18 mouse cellular contexts compared by ENCODE assay signal in genomic region chr5:112649164-112649702, GRCm38 (mm10).
"Had no signal": no experiment of that assay in that cellular context is flagged by ENCODE, and none has a peak within 500 bp of the region (broad histone marks: within the 10 kb centered on the region; RNA-seq: fewer than 3 reads in every experiment).

No protein-coding gene starts in this region.

- H3K36me3 ChIP-seq: limb, embryonic 12.5 days; liver, embryonic 13.5 days; lung, embryonic 15.5 days; midbrain, embryonic 12.5 days; neural tube, embryonic 13.5 days had no signal

- H3K4me2 ChIP-seq: limb, embryonic 12.5 days; liver, embryonic 13.5 days; lung, embryonic 15.5 days; midbrain, embryonic 12.5 days; neural tube, embryonic 13.5 days had no signal

- ATAC-seq: intestine, postnatal 0 days; liver, postnatal 0 days; midbrain, embryonic 16.5 days had no signal

- H3K9ac ChIP-seq: limb, embryonic 12.5 days; liver, embryonic 13.5 days; liver, postnatal 0 days; lung, embryonic 15.5 days; midbrain, embryonic 12.5 days; neural tube, embryonic 13.5 days had no signal

- H3K4me3 ChIP-seq: limb, embryonic 12.5 days; liver, embryonic 13.5 days; lung, embryonic 15.5 days; midbrain, embryonic 12.5 days; neural tube, embryonic 13.5 days had no signal

- H3K4me1 ChIP-seq: liver, embryonic 13.5 days; lung, embryonic 15.5 days had no signal

- H3K27me3 ChIP-seq: limb, embryonic 12.5 days; liver, embryonic 13.5 days; lung, embryonic 15.5 days; midbrain, embryonic 12.5 days had no signal

- H3K27ac ChIP-seq: limb, embryonic 12.5 days; liver, embryonic 13.5 days; lung, embryonic 15.5 days; macrophage; midbrain, embryonic 12.5 days; neural tube, embryonic 13.5 days had no signal

- DNase-seq: kidney, adult 8-10 months; kidney, postnatal 25 days; liver; liver, embryonic 13.5 days; liver, postnatal 0 days; lung, postnatal 14 days; retina, postnatal 1 day; right cerebral cortex, postnatal 14 days; spleen, adult 18-20 months; thymus, adult 18-20 months; thymus, postnatal 14 days had no signal

- H3K9me3 ChIP-seq: limb, embryonic 12.5 days; liver, embryonic 13.5 days; lung, embryonic 15.5 days; neural tube, embryonic 13.5 days had no signal
